Mouse (Mus musculus): ENCODE data around the gene Ctsq.
"Not testable (repeated sequence)": the region's sequence is repeated elsewhere in the genome, so short reads cannot be mapped to it uniquely, and the experiment has no call there.

Ctsq gene

DNA sequence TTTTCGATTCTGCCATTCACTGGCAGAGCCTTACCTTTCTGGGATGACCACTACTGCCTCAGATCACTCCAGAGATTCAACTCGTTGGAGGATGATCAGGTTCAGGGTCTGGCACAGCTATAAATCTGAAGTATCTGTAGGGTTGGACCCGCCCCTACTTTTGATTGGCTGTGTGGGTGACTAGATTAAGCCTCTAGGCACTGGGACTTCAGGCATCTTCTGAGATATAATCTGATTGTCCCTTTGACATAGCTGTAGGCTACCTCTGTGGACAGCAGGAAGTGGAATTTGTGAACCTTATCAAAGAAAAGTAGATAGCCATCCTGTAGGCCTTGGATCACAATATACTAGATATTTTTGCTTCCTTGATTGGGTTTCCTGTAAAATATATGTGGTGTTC lies at the start of gene Ctsq:
Gene Ctsq, minus strand, starts transcription at position 101 of the 400 bp plus-strand sequence.
- no peak for DNase-seq (ENCODE audit: low read depth, low spot score)

- DNase-seq (ENCODE audit: low read depth, low spot score): no peak
These were observed 17.6 kb downstream of the Ctsq start for GRCm38 (mm10) chr13:61022785-61023184.

DNA sequence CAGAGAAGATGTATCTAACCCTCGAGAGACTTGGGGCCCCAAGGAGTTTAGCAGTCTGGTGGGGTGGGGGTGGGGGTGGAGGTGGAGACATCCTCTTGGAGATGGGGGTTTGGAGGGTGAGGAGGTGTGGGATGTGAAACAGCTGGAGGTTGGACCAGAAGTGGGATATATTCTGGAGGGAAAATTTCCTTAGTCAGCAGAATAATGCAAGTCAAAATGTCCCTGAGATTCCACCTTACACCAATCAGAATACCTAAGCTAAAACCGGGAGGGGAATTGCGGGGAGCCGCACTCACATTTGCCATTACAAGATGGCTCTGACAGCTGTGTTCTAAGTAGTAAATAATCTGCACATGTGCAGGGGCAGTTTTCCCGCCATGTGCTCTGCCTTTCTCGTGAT lies 18.6 kb downstream of the Ctsq start:
- DNase-seq (ENCODE audit: low read depth, low spot score): no peak

DNA sequence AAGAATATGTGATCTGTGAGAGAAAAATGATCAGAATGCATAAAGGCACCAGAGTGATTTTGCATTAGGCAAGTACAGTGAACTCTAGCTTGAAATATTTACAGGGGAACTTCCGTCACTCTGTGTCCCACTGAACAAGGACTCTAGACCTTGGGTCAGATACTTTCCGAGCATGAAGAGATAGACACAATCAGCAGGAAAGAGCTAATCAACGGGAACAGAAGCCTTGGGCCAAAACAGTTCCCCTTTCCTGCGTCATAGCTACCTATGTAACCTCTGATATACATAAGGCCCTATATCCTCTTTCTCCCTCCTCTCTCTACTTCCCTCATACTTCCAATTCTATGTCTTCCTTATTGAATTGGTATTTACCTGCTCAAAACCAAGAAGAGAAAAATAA lies 30.3 kb downstream of the Ctsq start:
- no peak for DNase-seq (ENCODE audit: low read depth, low spot score)

GRCm38 (mm10) chr13:61005859-61006258 lies 34.6 kb downstream of the Ctsq start, which contains the start of gene Ctsj:
Gene Ctsj, minus strand, starts transcription at chr13:61005959.
- DNase-seq (ENCODE audit: low read depth, low spot score): no peak

DNA sequence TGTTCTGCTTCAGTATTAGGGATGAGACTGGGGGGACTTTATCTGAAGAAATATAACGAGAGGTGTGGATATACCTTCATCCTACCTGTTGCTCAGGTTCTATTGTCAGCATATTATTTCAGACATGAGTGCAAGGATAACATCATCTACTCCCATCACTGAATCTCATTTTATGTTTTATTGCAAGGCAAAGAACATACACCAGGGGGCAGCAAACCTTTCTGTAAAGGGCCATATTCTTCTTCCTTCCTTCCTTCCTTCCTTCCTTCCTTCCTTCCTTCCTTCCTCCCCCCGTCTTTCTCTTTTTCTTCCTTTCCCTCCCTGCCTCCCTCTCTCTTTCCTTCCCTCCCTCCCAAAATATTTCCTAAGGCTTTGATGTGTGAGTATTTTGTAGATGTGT lies 42.8 kb downstream of the Ctsq start:
- DNase-seq (ENCODE audit: low read depth, low spot score): no peak

DNA sequence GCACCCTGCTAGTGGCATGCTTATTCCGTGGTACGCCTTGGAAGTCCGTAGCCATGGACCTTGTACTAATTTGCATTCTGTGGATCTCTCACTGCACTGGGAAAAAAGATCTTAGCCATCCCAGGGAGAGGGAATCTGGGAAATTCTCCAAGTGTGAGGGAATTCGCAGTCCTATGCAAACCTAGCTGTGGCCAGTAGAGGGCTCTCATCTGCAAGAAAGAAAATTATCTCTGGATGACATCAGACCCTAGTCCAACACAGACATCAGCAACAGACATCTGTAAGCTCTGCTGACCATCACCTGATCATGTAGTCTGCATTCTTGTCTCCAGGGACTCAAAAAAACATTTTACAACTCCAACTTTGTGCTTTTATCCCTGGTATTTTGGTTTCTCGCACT lies 53.5 kb downstream of the Ctsq start:
- not testable (repeated sequence) for DNase-seq (ENCODE audit: low read depth, low spot score)
